Mouse (Mus musculus) CD8-positive naive resting alpha-beta T cell, adult 2 months (primary cell): ENCODE results near the gene Dag1.
"Not testable (repeated sequence)": the region's sequence is repeated elsewhere in the genome, so short reads cannot be mapped to it uniquely, and the experiment has no call there.

ENCODE experiments used
- DNase-seq, 2 experiments: peaks; one replicate each; pipeline ENCODE4 v3.0.0; 2022; ENCODE audit warnings: low read depth in 2 of 2, low spot score in 2 of 2

Gene Dag1

GRCm38 (mm10) chr9:108274476-108275330 is 10.9 kb upstream of the Dag1 start:
- no peak for DNase-seq

GRCm38 (mm10) chr9:108273485-108273884 is 9.7 kb upstream of the Dag1 start:
- no peak for DNase-seq

- DNase-seq = no peak
Measured at GRCm38 (mm10) chr9:108272691-108273090, 8.9 kb upstream of the Dag1 start.

GRCm38 (mm10) chr9:108271941-108272340 is 8.2 kb upstream of the Dag1 start:
- no peak for DNase-seq

GRCm38 (mm10) chr9:108268701-108269100 is 4.9 kb upstream of the Dag1 start:
- DNase-seq = not testable (repeated sequence)

GRCm38 (mm10) chr9:108267691-108268090 is 3.9 kb upstream of the Dag1 start:
- DNase-seq = no peak

- no peak for DNase-seq
Measured at GRCm38 (mm10) chr9:108266261-108266935, 2.6 kb upstream of the Dag1 start.

- DNase-seq = no peak
Measured at GRCm38 (mm10) chr9:108264191-108264921, 598 bp upstream of the Dag1 start.

GRCm38 (mm10) chr9:108263131-108263681 is 552 bp downstream of the Dag1 start:
- DNase-seq = peak; percentile 23 to 24

- no peak for DNase-seq
Measured at GRCm38 (mm10) chr9:108262494-108263049, 1.2 kb downstream of the Dag1 start.

- DNase-seq = no peak
Measured at GRCm38 (mm10) chr9:108261865-108262264, 1.9 kb downstream of the Dag1 start.

- no peak for DNase-seq
Measured at GRCm38 (mm10) chr9:108260526-108260925, 3.2 kb downstream of the Dag1 start.

GRCm38 (mm10) chr9:108252766-108253165 is 11.0 kb downstream of the Dag1 start:
- no peak for DNase-seq

GRCm38 (mm10) chr9:108251877-108252276 is 11.9 kb downstream of the Dag1 start:
- no peak for DNase-seq

GRCm38 (mm10) chr9:108248957-108249356 is 14.8 kb downstream of the Dag1 start:
- no peak for DNase-seq

GRCm38 (mm10) chr9:108244984-108245383 is 18.8 kb downstream of the Dag1 start:
- DNase-seq = no peak

- DNase-seq = no peak
Measured at GRCm38 (mm10) chr9:108244540-108244939, 19.2 kb downstream of the Dag1 start.

GRCm38 (mm10) chr9:108239951-108240350 is 23.8 kb downstream of the Dag1 start:
- DNase-seq = no peak

GRCm38 (mm10) chr9:108238831-108239230 is 24.9 kb downstream of the Dag1 start:
- DNase-seq = no peak

GRCm38 (mm10) chr9:108238402-108238801 is 25.4 kb downstream of the Dag1 start:
- no peak for DNase-seq

GRCm38 (mm10) chr9:108234682-108235081 is 29.1 kb downstream of the Dag1 start:
- DNase-seq = no peak
